Mouse (Mus musculus): ENCODE measurements around the gene Spryd4. TPM values are rescaled to one million over a fixed set of nuclear protein-coding genes. Genes with fewer than 3 reads are reported as not detected.
"Not testable (repeated sequence)": the region's sequence is repeated elsewhere in the genome, so short reads cannot be mapped to it uniquely, and the experiment has no call there.

Spryd4 gene
- polyA plus RNA-seq, 1 experiment from 2014 or later = 24.1 TPM

DNA sequence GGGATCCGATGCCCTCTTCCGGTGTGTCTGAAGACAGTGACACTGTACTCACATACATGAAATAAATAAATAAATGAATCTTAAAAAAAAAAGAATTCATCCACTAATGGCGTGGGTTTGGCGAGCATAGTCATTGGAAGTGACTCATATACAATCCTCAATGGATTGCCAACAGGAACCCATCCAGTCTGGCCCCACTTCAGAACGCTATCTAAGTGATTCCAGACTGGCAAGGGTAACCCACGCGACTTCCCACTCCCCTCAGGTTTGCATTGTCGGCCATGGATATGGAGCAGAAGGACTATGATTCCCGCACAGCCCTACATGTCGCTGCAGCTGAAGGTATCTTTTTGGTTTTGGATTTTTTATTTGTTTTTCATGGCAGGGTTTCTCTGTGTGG, 3.3 kb downstream of the Spryd4 start:
- no peak for DNase-seq
- no peak for ATAC-seq (ENCODE audit: low read depth)
- Histone ChIP-seq H3K27ac (no peak overlapping the region), H3K27me3 (no peaks in the 10 kb centered on the region), H3K4me3 (replicated peaks) (no peak overlapping the region), H3K9ac (no peak overlapping the region), H3K36me3 (peaks cover 17% of the 10 kb centered on the region; the same call in 1 of the 2 replicates), H3K4me1 (replicated peaks) (peaks cover 44% of the 10 kb centered on the region), H3K4me2 (no peak overlapping the region), H3K9me3 (replicated peaks) (no peaks in the 10 kb centered on the region)
- 84% methylated on average over 10 of the region's 10 CpGs for WGBS (ENCODE audit: insufficient replicate concordance)

DNA sequence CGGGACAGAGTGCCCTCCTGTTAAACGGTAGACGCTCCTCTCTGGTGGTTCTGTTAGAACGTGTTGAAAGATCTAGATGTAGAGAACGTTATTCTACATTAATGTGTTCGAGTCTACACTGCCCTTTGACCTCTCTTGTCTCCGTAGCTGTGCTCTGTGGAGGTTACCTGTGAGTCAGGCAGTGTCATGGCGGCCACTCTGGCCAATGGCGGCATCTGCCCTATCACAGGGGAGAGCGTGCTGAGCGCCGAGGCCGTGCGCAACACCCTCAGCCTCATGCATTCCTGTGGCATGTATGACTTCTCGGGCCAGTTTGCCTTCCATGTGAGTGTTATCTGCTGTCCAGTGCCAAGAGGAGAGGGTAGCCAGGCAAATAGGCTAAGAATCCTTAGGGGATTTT, 6.7 kb downstream of the Spryd4 start:
- no peak overlapping the region for H3K27ac ChIP-seq
- WGBS (ENCODE audit: insufficient replicate concordance) = 79% methylated on average over 15 of the region's 15 CpGs
- no peak overlapping the region for H3K4me3 ChIP-seq (replicated peaks)
- no peak overlapping the region for H3K4me2 ChIP-seq
- peaks cover 5% of the 10 kb centered on the region; the same call in 1 of the 2 replicates for H3K27me3 ChIP-seq
- H3K36me3 ChIP-seq = peaks cover 17% of the 10 kb centered on the region; the same call in 1 of the 2 replicates
- H3K9me3 ChIP-seq (replicated peaks) = no peaks in the 10 kb centered on the region
- DNase-seq = no peak
- H3K9ac ChIP-seq = no peak overlapping the region
- ATAC-seq (ENCODE audit: low read depth) = no peak
- H3K4me1 ChIP-seq (replicated peaks) = peaks cover 25% of the 10 kb centered on the region

DNA sequence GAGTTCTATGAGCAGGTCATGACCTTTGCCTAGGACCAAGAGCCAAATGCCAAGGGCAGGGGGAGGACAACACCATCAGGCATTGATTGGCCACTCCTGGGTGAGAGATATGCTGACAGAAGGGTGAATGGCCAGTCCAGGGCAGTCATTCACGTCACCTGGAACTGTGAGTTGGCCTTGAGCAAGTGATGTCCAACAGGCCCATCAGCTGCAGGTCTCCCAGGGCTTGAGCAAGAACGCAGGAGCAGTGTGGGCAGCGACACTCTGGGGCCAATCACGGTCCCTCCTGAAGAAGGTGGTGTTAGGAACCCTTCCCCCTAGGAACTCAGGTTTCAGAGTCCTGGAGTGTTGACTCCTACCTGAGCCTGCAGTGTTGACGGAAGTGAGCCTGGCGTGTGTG, 9.8 kb downstream of the Spryd4 start:
- Histone ChIP-seq H3K9me3 (replicated peaks) (no peaks in the 10 kb centered on the region), H3K36me3 (0 out of 2 replicates have a peak, but pooled peaks cover 3% of the 10 kb centered on the region), H3K4me3 (replicated peaks) (no peak overlapping the region), H3K4me1 (replicated peaks) (peaks cover 25% of the 10 kb centered on the region), H3K9ac (no peak overlapping the region), H3K4me2 (no peak overlapping the region), H3K27ac (no peak overlapping the region), H3K27me3 (peaks cover 22% of the 10 kb centered on the region)
- ATAC-seq (ENCODE audit: low read depth) (peak; percentile 52), DNase-seq (no peak)
- 61% methylated on average over 6 of the region's 6 CpGs for WGBS (ENCODE audit: insufficient replicate concordance)

DNA sequence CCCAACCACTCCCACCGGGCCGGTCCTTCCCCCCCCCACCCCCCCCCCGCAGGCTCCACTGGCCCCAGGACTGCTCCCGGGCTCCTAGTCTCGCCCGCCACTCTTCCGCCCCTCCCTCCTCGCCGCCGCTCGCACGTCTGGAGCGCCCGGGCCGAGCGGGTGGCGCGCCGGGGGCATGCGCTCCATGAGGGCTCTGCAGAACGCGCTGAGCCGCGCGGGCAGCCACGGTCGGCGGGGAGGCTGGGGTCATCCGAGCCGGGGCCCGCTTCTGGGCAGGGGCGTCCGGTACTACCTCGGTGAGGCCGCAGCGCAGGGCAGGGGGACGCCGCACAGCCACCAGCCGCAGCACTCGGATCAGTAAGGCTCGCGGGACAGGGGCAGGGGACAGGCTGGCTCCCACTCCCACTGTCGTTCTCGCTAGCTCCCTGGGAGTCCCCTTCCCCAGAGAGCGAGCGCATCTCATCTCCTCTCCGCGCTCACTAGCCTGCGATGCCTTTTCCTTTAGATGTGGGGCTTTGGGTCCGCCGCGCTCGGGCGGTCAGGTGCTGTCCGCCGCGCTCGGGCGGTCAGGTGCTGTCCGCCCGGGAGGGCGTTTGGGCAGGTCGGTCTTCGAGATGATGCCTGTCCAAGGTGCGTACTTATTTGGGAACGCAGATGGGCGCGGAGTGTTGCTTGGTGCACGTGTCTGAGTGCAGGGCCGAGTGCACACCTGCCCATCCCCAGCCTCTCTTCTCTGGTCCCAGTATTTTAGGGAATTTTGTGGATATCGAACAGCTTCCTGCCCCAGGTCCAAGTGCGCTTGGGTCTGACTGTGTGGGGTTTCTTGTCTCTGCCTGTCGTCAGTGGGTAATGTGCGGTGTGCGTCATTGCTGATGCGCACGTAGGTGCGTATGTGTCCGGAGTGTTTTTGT, 16.8 kb downstream of the Spryd4 start:
- peaks cover 24% of the 10 kb centered on the region for H3K4me1 ChIP-seq (replicated peaks)
- H3K27ac ChIP-seq = no peak overlapping the region
- H3K36me3 ChIP-seq = no peaks in the 10 kb centered on the region
- DNase-seq (no peak), ATAC-seq (ENCODE audit: low read depth) (peak; percentile 87)
- peaks cover 54% of the 10 kb centered on the region for H3K27me3 ChIP-seq
- 1% methylated on average over 76 of the region's 79 CpGs for WGBS (ENCODE audit: insufficient replicate concordance)
- H3K9ac ChIP-seq = peak overlapping the region; percentile 75
- H3K4me2 ChIP-seq = peak overlapping the region; percentile 98
- H3K9me3 ChIP-seq (replicated peaks) = no peaks in the 10 kb centered on the region
- peak overlapping the region; percentile 71 for H3K4me3 ChIP-seq (replicated peaks)

DNA sequence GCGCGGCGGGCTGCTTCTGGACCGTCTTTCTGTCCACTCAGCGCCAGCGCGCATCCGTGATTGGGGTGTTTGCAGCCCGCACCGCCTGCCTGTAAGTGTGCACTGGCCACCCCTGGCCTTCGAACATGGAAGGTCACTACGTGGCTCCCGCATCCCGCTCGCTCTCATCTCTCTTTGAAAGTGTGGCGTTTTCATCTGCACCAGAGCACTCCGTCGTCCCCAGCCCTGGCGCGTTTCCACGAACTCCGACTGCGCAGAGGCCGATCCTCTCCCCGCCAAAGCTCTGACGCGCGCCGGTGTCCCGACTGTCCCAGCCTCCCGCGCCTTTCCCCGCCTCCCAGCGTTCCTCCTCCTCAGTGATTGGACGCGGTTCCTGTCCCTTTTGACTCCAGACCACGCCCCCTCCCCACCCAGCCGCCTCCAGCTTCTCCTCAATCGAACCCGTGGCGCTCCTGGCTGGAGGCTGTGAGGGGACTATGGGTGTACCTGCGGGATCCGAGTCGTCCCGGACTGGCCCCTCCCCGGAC, 17.5 kb downstream of the Spryd4 start, which contains the start of gene Gls2:
Gene Gls2 (plus strand): TSS at position 434 of the 527 bp plus-strand sequence.
- H3K27me3 ChIP-seq = peaks cover 49% of the 10 kb centered on the region
- H3K4me1 ChIP-seq (replicated peaks) = peaks cover 24% of the 10 kb centered on the region
- WGBS (ENCODE audit: insufficient replicate concordance) = under 1% methylated on average over 46 of the region's 46 CpGs
- H3K27ac ChIP-seq = no peak within 1 kb of the TSS
- H3K36me3 ChIP-seq = no peaks in the 10 kb centered on the region
- H3K9me3 ChIP-seq (replicated peaks) = no peaks in the 10 kb centered on the region
- H3K4me3 ChIP-seq (replicated peaks) = peak within 1 kb of the TSS; percentile 71
- DNase-seq = peak; percentile 79
- ATAC-seq (ENCODE audit: low read depth) = peak; percentile 96
- peak within 1 kb of the TSS; percentile 98 for H3K4me2 ChIP-seq
- peak within 1 kb of the TSS; percentile 75 for H3K9ac ChIP-seq

DNA sequence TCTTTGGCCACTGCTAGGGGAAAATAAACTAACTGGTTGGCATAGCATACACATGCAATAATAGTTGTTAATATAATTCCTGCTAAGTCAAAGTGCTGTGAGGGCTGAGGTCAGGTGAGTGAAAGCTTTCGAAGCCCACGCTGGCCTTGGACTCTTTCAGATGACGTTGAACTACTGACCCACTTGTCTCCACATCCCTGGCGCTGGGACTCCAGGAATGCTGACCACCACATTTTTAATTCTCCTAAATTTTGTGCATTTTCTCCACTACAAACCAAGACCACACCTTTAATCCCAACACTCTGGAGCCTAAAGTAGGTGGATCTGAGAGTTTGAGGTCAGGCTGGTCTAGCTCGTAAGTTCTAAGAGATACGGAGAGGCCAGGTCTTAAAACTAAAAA, 18.5 kb downstream of the Spryd4 start:
- Histone ChIP-seq H3K36me3 (no peaks in the 10 kb centered on the region), H3K4me2 (no peak overlapping the region; the same call in 1 of the 2 replicates), H3K9ac (no peak overlapping the region), H3K27me3 (peaks cover 43% of the 10 kb centered on the region), H3K27ac (no peak overlapping the region), H3K4me3 (replicated peaks) (no peak overlapping the region), H3K9me3 (replicated peaks) (no peaks in the 10 kb centered on the region), H3K4me1 (replicated peaks) (peaks cover 27% of the 10 kb centered on the region)
- 83% methylated on average over 6 of the region's 6 CpGs for WGBS (ENCODE audit: insufficient replicate concordance)
- DNase-seq (no peak), ATAC-seq (ENCODE audit: low read depth) (no peak)

DNA sequence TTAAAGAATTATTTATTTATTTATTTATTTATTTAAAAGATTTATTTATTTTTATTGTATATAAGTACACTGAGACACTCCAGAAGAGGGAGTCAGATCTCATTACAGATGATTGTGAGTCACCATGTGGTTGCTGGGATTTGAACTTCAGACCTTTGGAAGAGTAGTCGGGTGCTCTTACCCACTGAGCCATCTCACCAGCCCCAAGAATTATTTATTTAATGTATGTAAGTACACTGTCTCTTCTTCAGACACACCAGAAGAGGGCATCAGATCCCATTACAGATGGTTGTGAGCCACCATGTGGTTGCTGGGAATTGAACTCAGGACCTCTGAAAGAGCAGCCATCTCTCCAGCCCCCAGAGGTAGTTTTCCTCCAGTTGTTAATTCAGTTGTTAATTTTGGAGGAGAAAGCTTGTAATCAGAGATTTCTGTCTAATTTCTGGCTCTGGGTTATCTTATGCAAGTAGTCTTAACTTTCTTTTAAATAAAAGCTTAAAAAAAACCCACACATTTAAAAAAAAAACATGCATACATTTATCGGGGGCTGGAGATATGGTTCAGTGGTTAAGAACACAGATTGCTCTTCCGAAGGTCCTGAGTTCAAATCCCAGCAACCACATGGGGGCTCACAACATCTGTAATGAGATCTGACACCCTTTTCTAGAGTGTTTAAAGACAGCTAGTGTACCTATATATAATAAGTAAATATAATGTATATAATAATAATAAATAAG, 19.4 kb downstream of the Spryd4 start:
- H3K9ac ChIP-seq; ATAC-seq (ENCODE audit: low read depth); H3K27ac ChIP-seq; H3K9me3 ChIP-seq (replicated peaks); H3K36me3 ChIP-seq; H3K4me3 ChIP-seq (replicated peaks); DNase-seq; H3K4me2 ChIP-seq: not testable (repeated sequence)
- peaks cover 37% of the 10 kb centered on the region for H3K4me1 ChIP-seq (replicated peaks)
- H3K27me3 ChIP-seq = peaks cover 41% of the 10 kb centered on the region
- 79% methylated on average over 3 of the region's 3 CpGs for WGBS (ENCODE audit: insufficient replicate concordance)

DNA sequence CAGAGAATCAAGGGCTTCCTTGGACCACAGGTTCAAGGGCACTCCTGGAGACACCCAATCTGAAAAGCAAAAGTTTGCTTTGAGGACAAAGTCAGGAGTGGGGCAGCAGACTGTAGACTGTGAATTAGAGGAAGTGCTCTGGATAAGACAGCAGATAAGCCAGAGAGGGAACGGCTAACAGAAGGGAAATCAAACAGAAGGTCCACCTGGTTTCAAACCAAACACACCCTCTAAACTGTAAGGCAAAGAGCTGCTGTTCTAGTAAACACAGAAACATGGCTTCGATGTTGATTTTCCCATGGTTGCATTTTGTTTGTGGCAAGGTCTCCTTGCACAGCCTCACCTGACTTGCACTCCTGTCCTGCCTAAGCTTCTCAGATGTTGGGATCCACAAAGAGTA, 20.1 kb downstream of the Spryd4 start:
- WGBS (ENCODE audit: insufficient replicate concordance) = 29% methylated on average over 2 of the region's 2 CpGs
- no peaks in the 10 kb centered on the region for H3K36me3 ChIP-seq

DNA sequence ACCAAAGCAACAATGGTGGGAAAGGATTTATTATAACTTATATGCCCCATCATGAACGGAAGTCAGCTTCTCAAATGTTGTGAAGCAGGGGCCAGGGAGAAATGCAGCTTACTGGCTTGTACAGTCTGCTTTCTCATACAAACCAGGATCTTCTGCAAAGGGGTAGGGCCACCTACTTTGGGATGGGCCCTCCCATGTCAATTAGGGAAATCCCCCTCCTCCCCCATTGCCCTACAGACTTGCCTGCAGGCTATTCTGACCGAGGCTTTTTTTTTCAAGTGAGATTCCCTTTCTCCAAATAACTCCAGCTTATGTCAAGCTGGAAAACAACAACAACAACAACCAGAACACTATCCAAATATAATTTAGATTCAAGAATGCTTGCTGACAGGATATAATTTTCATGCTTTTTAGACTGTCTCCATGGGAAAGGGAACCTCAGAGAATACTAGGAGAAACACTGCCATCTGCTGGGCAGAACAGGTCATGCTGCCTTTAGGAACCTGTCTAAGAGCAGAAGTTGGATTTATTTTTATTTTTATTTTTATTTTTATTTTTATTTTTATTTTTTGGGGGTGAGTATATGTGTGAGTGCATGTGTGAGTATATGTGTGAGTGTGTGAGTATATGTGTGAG, 23.2 kb downstream of the Spryd4 start:
- Histone ChIP-seq H3K4me1 (replicated peaks) (peaks cover 41% of the 10 kb centered on the region), H3K27me3 (peaks cover 7% of the 10 kb centered on the region), H3K36me3 (no peaks in the 10 kb centered on the region), H3K4me2 (no peak overlapping the region), H3K27ac (peak overlapping the region; percentile 86), H3K4me3 (replicated peaks) (no peak overlapping the region), H3K9me3 (replicated peaks) (no peaks in the 10 kb centered on the region), H3K9ac (no peak overlapping the region)
- WGBS (ENCODE audit: insufficient replicate concordance) = 58% methylated on average over 2 of the region's 2 CpGs
- DNase-seq = peak; percentile 64
- ATAC-seq (ENCODE audit: low read depth) = no peak

More for the DNA sequence above, 20.1 kb downstream of the Spryd4 start:
- H3K4me1 ChIP-seq (replicated peaks) = peaks cover 44% of the 10 kb centered on the region
- H3K27me3 ChIP-seq = peaks cover 34% of the 10 kb centered on the region
- H3K4me2 ChIP-seq = no peak overlapping the region
- ATAC-seq (ENCODE audit: low read depth) = no peak
- H3K4me3 ChIP-seq (replicated peaks) = no peak overlapping the region
- H3K27ac ChIP-seq = no peak overlapping the region
- H3K9me3 ChIP-seq (replicated peaks) = no peaks in the 10 kb centered on the region
- H3K9ac ChIP-seq = no peak overlapping the region
- no peak for DNase-seq

DNA sequence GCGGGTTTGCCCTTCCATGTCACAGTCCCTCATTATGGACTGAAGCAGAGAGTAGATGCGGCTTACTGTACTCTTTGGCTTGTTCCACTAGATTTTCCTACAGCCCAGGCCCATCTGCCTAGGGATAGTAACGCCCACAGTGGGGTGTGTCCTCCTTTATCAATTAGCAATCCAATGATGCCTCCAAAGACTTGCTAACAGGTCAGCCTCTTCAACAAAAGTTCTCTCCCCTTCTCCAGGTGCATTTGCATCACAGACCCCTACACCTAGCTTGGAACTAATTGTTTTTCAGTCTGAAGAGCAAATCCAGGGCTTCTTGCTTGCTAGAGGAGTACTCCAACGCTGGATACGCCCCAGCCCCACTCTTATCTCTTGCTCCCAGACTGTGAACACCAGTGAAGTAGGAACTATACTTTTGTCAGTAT, 24.4 kb downstream of the Spryd4 start:
- peak overlapping the region; percentile 49 for H3K4me2 ChIP-seq
- no peaks in the 10 kb centered on the region for H3K36me3 ChIP-seq
- peak overlapping the region; percentile 24 for H3K9ac ChIP-seq
- H3K9me3 ChIP-seq (replicated peaks) = no peaks in the 10 kb centered on the region
- no peaks in the 10 kb centered on the region for H3K27me3 ChIP-seq
- peak; percentile 91 for ATAC-seq (ENCODE audit: low read depth)
- H3K4me3 ChIP-seq (replicated peaks) = no peak overlapping the region; the same call in 1 of the 2 replicates
- peak; percentile 74 for DNase-seq
- 32% methylated on average over 5 of the region's 5 CpGs for WGBS (ENCODE audit: insufficient replicate concordance)
- H3K27ac ChIP-seq = peak overlapping the region; percentile 86
- peaks cover 40% of the 10 kb centered on the region for H3K4me1 ChIP-seq (replicated peaks)
